Mouse (Mus musculus): Measurements from ENCODE around the gene Abhd12b. TPM values are rescaled to one million over a fixed set of nuclear protein-coding genes. Genes with fewer than 3 reads are reported as not detected.

The Abhd12b gene
- total RNA-seq (2012; rRNA removed) (not detected in 2 replicates), total RNA-seq (2014; rRNA removed) (not detected in 2 replicates), polyA plus RNA-seq (2012; ENCODE audit: insufficient read length, low read depth) (0.23 TPM in 1 of 2 replicates, not detected in the other)

- Histone ChIP-seq H3K4me1 (ENCODE audit: control insufficient read depth in 1 of 2, insufficient read depth in 2 of 2) (peaks cover 0 to 12% of the 10 kb centered on the region in 2 experiments; a peak in 2 of 4 replicates), H3K36me3 (replicated peaks in 1 of 2; ENCODE audit: control insufficient read depth in 1 of 2, insufficient read depth in 1 of 2, low read length in 1 of 2) (no peaks in the 10 kb centered on the region), H3K79me2 (replicated peaks; ENCODE audit: control insufficient read depth, extremely low read depth, insufficient read depth, poor library complexity, severe bottlenecking) (no peaks in the 10 kb centered on the region), H3K27ac (ENCODE audit: insufficient read depth, low read depth) (no peak within 1 kb of the TSS), H3K9me3 (replicated peaks; ENCODE audit: low read length) (no peaks in the 10 kb centered on the region), H3K4me2 (ENCODE audit: insufficient read depth, low read depth, poor library complexity, severe bottlenecking) (no peak within 1 kb of the TSS), H3K4me3 (replicated peaks in 1 of 3; ENCODE audit: low read depth in 2 of 3, low read length in 2 of 3, poor library complexity in 1 of 3) (no peak within 1 kb of the TSS), H3K27me3 (replicated peaks) (peaks cover 1% of the 10 kb centered on the region), H3K9ac (ENCODE audit: insufficient read depth, low read depth) (no peak within 1 kb of the TSS)
- dilution Hi-C loops (cut with MboI; ENCODE audit: extremely low pct_ligation_motif_present, extremely low pct_unique_long_range_greater_than_20kb, low sequenced_read_pairs) = no loop called here
- TF ChIP-seq PAX5 (IDR thresholded peaks at IDR 0.05; ENCODE audit: low read length) = no peak
- in situ Hi-C loops (cut with MboI; ENCODE audit: low pct_ligation_motif_present, low pct_unique_long_range_greater_than_20kb, low sequenced_read_pairs) = no loop called here
- no peak for DNase-seq (ENCODE audit: extremely low read depth)
Measured at GRCm38 (mm10) chr12:70153842-70154241, at the start of gene Abhd12b. Abhd12b (plus strand) TSS chr12:70154142.

- in situ Hi-C loops (cut with MboI; ENCODE audit: low pct_ligation_motif_present, low pct_unique_long_range_greater_than_20kb, low sequenced_read_pairs) = no loop called here
- dilution Hi-C loops (cut with MboI; ENCODE audit: extremely low pct_ligation_motif_present, extremely low pct_unique_long_range_greater_than_20kb, low sequenced_read_pairs) = no loop called here
- Histone ChIP-seq H3K4me3 (replicated peaks in 1 of 3; ENCODE audit: low read depth in 2 of 3, low read length in 2 of 3, poor library complexity in 1 of 3) (no peak overlapping the region), H3K36me3 (replicated peaks in 1 of 2; ENCODE audit: control insufficient read depth in 1 of 2, insufficient read depth in 1 of 2, low read length in 1 of 2) (peaks cover 11 to 40% of the 10 kb centered on the region in 2 experiments), H3K79me2 (replicated peaks; ENCODE audit: control insufficient read depth, extremely low read depth, insufficient read depth, poor library complexity, severe bottlenecking) (peaks cover 8% of the 10 kb centered on the region), H3K27me3 (replicated peaks) (no peaks in the 10 kb centered on the region), H3K4me1 (ENCODE audit: control insufficient read depth in 1 of 2, insufficient read depth in 2 of 2) (peaks cover 20 to 69% of the 10 kb centered on the region in 2 experiments), H3K4me2 (ENCODE audit: insufficient read depth, low read depth, poor library complexity, severe bottlenecking) (no peak overlapping the region), H3K9me3 (replicated peaks; ENCODE audit: low read length) (no peaks in the 10 kb centered on the region), H3K9ac (ENCODE audit: insufficient read depth, low read depth) (no peak overlapping the region), H3K27ac (ENCODE audit: insufficient read depth, low read depth) (peak overlapping the region; percentile 31)
- TF ChIP-seq BHLHE40 (IDR thresholded peaks at IDR 0.05; ENCODE audit: low read depth, low read length) = 0 out of 2 replicates have a peak, but pooled peaks have one; percentile 22
- TF ChIP-seq RCOR1 (conservative IDR thresholded peaks at IDR 0.05; ENCODE audit: low read depth, low read length) = no peak
- peak; percentile 47 for TF ChIP-seq ETS1 (conservative IDR thresholded peaks at IDR 0.05; ENCODE audit: low read depth, low read length)
- TF ChIP-seq JUND (conservative IDR thresholded peaks at IDR 0.05; ENCODE audit: low read depth, low read length) = no peak
- TF ChIP-seq GABPA (IDR thresholded peaks at IDR 0.05; ENCODE audit: insufficient replicate concordance, low read depth, low read length) = no peak
- no peak for TF ChIP-seq CHD2 (IDR thresholded peaks at IDR 0.05; ENCODE audit: low read length)
- no peak for TF ChIP-seq NELFE (IDR thresholded peaks at IDR 0.05; ENCODE audit: low read depth, low read length)
- TF ChIP-seq EP300 (IDR thresholded peaks at IDR 0.05; ENCODE audit: low read length) = no peak
- no peak for TF ChIP-seq MAFK (IDR thresholded peaks at IDR 0.05; ENCODE audit: insufficient replicate concordance, low read length)
- no peak for TF ChIP-seq MEF2A (IDR thresholded peaks at IDR 0.05; ENCODE audit: borderline replicate concordance, low read depth, low read length)
- TF ChIP-seq RAD21 (IDR thresholded peaks at IDR 0.05; ENCODE audit: low read depth, low read length) = no peak
- no peak for TF ChIP-seq MAZ (IDR thresholded peaks at IDR 0.05; ENCODE audit: low read depth, low read length)
- TF ChIP-seq ZKSCAN1 (IDR thresholded peaks at IDR 0.05; ENCODE audit: borderline replicate concordance, low read depth, low read length) = no peak
- peak; percentile 70 for DNase-seq (ENCODE audit: extremely low read depth)
Measured at GRCm38 (mm10) chr12:70104199-70104598, 49.7 kb upstream of the Abhd12b start.

Measured in CH12.LX (cell line).